Mouse (Mus musculus): ENCODE results near the gene Hsd17b11. TPM values are rescaled to one million over a fixed set of nuclear protein-coding genes. Genes with fewer than 3 reads are reported as not detected.
"Not testable (repeated sequence)": the region's sequence is repeated elsewhere in the genome, so short reads cannot be mapped to it uniquely, and the experiment has no call there.

The Hsd17b11 gene
- polyA plus RNA-seq, 1 experiment: 41.4 TPM

DNA sequence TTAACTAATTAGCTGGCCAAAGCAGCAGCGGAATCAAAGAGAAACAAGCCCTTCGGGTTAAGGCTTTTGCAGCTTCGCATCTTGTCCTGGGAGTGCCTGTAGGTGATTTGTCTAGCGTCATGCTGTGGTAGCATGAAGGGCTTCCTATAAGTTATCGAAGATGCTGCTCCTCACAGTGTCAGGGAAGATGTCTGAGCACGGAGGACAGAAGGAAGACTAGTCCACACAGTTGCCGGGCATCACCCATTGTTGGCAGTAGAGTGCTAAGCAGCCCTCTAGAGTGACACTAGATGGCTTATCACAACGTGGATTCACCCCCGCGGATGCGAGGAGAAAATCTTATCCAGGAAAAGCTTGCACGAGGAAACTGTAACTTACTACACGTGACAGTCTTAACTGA lies 48.9 kb downstream of the Hsd17b11 start:
- Histone ChIP-seq H3K4me1 (ENCODE audit: control insufficient read depth, insufficient read depth, low read length) (no peaks in the 10 kb centered on the region), H3K27ac (ENCODE audit: insufficient read depth, low read length) (no peak overlapping the region), H3K4me3 (ENCODE audit: insufficient read depth, low read length) (no peak overlapping the region)
- TF ChIP-seq POLR2A (IDR thresholded peaks at IDR 0.05; ENCODE audit: extremely low read depth, insufficient read depth, low read length): no peak
- no peak for TF ChIP-seq CTCF (IDR thresholded peaks at IDR 0.05; ENCODE audit: extremely low read depth, insufficient read depth, low read length)

DNA sequence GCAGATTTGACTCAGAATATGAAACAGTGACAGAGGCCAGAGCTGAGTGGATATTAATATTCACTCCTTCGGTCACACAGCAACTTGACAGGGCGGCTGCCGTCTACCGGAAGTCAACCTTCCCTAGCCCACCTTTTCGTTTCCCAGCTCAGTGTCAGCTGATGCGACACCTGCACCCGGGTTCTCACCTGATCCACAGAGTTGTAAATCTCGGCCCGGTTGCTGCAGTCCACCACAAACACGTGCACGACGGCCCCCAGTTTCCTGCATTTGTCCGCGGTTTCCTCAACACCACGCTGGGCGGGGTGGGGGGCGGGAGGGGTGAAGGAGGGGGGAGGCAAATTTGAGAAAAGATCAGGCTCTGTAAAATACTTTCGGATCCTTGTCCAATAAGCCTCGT lies 49.3 kb downstream of the Hsd17b11 start:
- no peak for TF ChIP-seq CTCF (IDR thresholded peaks at IDR 0.05; ENCODE audit: extremely low read depth, insufficient read depth, low read length)
- no peak for TF ChIP-seq POLR2A (IDR thresholded peaks at IDR 0.05; ENCODE audit: extremely low read depth, insufficient read depth, low read length)
- no peak overlapping the region for H3K27ac ChIP-seq (ENCODE audit: insufficient read depth, low read length)
- H3K4me3 ChIP-seq (ENCODE audit: insufficient read depth, low read length): no peak overlapping the region

DNA sequence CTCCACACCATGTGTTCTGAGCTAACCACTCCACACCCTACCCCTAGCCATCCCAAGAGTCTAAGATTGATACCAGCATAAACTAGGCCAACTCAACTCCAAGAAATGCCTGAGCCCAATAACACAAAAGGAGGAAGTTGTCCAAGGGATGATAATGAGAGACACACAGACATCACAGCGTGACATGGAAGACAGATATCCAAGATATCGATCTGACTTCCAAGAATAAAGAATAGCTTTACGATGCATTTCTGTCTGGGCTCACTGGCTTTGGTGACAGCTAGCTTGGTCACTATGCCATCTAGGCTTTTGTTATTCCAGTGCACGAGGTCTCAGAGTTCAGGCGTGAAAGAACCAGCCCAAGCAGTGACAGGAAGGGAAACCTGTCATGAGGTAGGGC lies 50.7 kb downstream of the Hsd17b11 start:
- no peak overlapping the region for H3K4me3 ChIP-seq (ENCODE audit: insufficient read depth, low read length)
- TF ChIP-seq POLR2A (IDR thresholded peaks at IDR 0.05; ENCODE audit: extremely low read depth, insufficient read depth, low read length) (no peak), CTCF (IDR thresholded peaks at IDR 0.05; ENCODE audit: extremely low read depth, insufficient read depth, low read length) (no peak)
- H3K27ac ChIP-seq (ENCODE audit: insufficient read depth, low read length): no peak overlapping the region
- no peaks in the 10 kb centered on the region for H3K4me1 ChIP-seq (ENCODE audit: control insufficient read depth, insufficient read depth, low read length)

More for the DNA sequence above, 49.3 kb downstream of the Hsd17b11 start:
- H3K4me1 ChIP-seq (ENCODE audit: control insufficient read depth, insufficient read depth, low read length): no peaks in the 10 kb centered on the region

DNA sequence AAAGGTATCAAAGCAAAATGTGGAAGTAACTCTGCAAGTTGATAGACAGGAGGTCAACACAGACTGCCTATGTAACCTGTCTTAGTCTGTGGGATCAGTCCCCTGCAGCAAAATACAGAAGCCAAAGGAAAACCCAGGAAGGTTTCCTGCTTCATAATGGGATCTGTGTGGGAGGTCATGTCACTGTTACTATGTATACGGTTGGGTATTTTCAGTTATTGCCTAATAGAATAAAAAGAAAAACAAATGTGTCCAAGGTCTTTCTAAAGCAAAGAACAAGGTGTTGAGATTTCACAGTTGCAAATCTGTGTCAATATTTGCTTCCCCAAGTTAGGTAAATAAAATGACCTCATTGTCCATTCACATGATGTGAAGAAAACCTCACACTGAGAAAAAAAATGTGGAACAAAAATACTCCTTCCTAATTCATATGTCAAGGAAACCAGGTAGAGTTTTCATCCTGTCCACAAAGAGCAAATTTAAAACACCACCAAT lies 58.7 kb downstream of the Hsd17b11 start:
- TF ChIP-seq POLR2A (IDR thresholded peaks at IDR 0.05; ENCODE audit: extremely low read depth, insufficient read depth, low read length): no peak
- TF ChIP-seq CTCF (IDR thresholded peaks at IDR 0.05; ENCODE audit: extremely low read depth, insufficient read depth, low read length): no peak
- H3K4me1 ChIP-seq (ENCODE audit: control insufficient read depth, insufficient read depth, low read length): no peaks in the 10 kb centered on the region
- H3K4me3 ChIP-seq (ENCODE audit: insufficient read depth, low read length): no peak overlapping the region
- H3K27ac ChIP-seq (ENCODE audit: insufficient read depth, low read length): no peak overlapping the region

DNA sequence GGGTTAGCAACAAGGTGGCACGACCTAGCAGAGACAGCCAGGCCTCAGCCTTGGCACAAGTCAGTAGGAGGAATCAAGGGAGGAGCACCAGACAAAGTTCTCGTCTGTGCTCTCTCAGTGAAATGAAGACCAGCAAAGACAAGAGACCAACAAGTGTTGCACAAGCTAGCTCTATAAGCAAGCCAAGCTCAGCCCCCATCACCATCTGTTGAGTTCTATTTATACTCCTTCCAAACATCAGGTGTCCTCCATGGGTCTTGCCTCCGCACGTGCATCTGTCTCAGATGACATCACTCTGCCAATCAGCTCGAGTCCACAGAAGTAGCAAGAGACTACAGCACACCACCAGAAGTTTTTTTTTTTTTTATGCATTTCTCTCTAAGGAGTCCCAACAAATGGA lies 67.1 kb downstream of the Hsd17b11 start:
- H3K4me1 ChIP-seq (ENCODE audit: control insufficient read depth, insufficient read depth, low read length): no peaks in the 10 kb centered on the region
- no peak overlapping the region for H3K27ac ChIP-seq (ENCODE audit: insufficient read depth, low read length)
- TF ChIP-seq CTCF (IDR thresholded peaks at IDR 0.05; ENCODE audit: extremely low read depth, insufficient read depth, low read length) (no peak), POLR2A (IDR thresholded peaks at IDR 0.05; ENCODE audit: extremely low read depth, insufficient read depth, low read length) (no peak)
- no peak overlapping the region for H3K4me3 ChIP-seq (ENCODE audit: insufficient read depth, low read length)

DNA sequence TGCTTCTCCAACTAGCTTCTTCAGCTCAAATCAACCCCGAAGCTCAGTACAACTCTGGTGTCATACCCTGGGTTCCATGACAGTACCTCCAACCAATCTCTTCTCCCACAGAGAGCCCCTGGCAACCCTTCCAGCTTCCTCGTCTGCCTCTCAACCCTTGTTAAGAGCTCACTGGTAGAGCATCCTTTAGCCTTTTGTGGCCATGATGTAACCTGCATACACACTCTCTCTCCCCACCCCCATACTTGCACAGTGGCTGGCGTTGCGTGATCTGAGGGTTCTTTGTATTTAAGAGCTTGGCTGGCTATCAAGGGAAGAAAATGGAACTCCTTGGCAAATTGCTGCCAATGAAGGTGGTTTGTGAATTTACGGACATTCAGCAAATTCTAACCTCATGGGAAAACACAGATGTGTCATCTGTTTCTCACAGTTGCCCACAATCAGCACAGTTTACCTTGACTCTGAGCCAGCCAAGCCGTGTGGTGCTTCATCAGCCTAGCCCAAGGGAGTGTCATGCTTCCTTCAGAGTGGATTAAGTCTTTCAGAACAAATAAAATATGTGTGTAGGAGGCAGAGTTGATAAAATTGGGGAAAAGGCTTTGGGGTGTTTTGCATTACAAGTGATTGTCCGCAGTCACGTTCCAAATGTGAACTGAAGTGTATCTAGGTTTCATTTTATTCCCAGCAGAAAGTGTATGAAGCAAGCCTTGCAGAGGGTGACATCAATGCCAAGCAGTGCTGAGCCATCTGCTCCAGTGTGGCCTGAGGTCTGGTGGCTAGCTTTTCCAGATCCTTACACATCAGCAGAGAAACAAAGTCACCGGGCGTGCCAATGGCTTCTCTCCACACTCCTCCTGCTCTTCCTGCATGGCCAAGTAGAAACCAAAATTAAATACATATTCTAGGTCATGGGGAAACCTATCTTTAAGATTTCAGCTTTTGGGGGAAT lies 68.3 kb downstream of the Hsd17b11 start:
- Histone ChIP-seq H3K27ac (ENCODE audit: insufficient read depth, low read length) (no peak overlapping the region), H3K4me1 (ENCODE audit: control insufficient read depth, insufficient read depth, low read length) (no peaks in the 10 kb centered on the region), H3K4me3 (ENCODE audit: insufficient read depth, low read length) (no peak overlapping the region)
- TF ChIP-seq CTCF (IDR thresholded peaks at IDR 0.05; ENCODE audit: extremely low read depth, insufficient read depth, low read length): no peak
- TF ChIP-seq POLR2A (IDR thresholded peaks at IDR 0.05; ENCODE audit: extremely low read depth, insufficient read depth, low read length): no peak

DNA sequence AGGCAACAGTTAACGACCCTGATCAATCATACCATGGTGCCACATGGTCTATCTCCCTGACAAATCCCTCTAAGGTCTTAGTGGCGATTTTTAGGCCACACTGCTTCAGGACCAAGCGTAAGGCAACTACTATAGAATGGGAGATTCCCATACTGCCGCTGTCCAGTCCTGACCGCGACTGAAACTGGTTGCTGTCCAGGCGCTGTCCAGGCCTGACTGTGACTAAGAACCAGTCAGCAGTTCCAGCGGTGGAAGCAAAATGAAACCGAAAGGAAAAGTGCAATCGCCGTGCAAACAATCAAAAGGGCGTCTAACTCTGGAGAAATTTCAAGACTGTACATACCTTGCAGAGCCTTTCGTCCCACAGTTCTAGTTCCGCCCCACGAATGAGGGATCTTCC lies 71.6 kb downstream of the Hsd17b11 start:
- H3K4me3 ChIP-seq (ENCODE audit: insufficient read depth, low read length); H3K27ac ChIP-seq (ENCODE audit: insufficient read depth, low read length); H3K4me1 ChIP-seq (ENCODE audit: control insufficient read depth, insufficient read depth, low read length): not testable (repeated sequence)

DNA sequence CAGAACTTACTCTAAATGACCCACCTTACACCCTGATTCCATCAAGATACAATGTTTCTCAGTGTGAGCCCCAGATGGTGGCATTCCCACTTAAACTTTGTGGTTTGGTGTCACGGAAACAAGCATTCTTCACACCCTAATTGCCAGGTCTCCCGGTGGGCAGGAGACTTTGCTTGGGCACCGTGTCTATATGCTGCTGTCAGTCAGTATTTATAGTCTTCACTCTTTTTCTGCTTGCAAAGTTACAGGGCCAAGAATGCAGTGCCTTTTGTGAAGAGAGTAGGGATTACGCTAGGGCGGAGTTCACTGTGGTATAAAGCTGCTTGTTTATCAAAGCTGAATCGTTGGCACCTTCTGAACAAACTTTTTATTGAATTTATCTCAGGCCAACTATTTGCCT lies 78.5 kb downstream of the Hsd17b11 start:
- Histone ChIP-seq H3K4me3 (ENCODE audit: insufficient read depth, low read length) (no peak overlapping the region), H3K4me1 (ENCODE audit: control insufficient read depth, insufficient read depth, low read length) (no peaks in the 10 kb centered on the region), H3K27ac (ENCODE audit: insufficient read depth, low read length) (no peak overlapping the region)
- no peak for TF ChIP-seq CTCF (IDR thresholded peaks at IDR 0.05; ENCODE audit: extremely low read depth, insufficient read depth, low read length)
- no peak for TF ChIP-seq POLR2A (IDR thresholded peaks at IDR 0.05; ENCODE audit: extremely low read depth, insufficient read depth, low read length)

DNA sequence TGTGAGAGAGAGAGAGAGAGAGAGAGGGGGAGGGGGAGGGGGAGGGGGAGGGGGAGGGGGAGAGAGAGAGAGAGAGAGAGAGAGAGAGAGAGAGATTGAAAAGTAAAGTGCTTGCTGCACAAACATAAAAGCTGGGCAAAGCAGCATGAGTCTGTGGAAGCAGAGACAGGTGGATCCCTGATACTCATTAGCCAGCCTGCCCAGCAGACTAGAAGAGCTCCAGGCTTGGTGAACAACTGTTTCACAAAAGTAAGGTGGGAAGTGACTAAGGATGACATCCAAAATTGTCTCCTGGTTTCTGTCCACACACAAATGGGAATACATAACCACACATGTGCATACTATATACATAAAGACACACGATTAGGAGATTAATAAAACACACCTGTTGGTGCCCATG lies 81.9 kb downstream of the Hsd17b11 start:
- Histone ChIP-seq H3K4me1 (ENCODE audit: control insufficient read depth, insufficient read depth, low read length) (no peaks in the 10 kb centered on the region), H3K4me3 (ENCODE audit: insufficient read depth, low read length) (no peak overlapping the region), H3K27ac (ENCODE audit: insufficient read depth, low read length) (no peak overlapping the region)
- TF ChIP-seq CTCF (IDR thresholded peaks at IDR 0.05; ENCODE audit: extremely low read depth, insufficient read depth, low read length) (no peak), POLR2A (IDR thresholded peaks at IDR 0.05; ENCODE audit: extremely low read depth, insufficient read depth, low read length) (no peak)

Other genes starting within 250 kb of the Hsd17b11 start
- 27.9 and 28.2 TPM in 2 replicates for gene Klhl8, start 110.7 kb downstream of the Hsd17b11 start, polyA plus RNA-seq (2012; rRNA removed)
- gene Hsd17b13, start 44.5 kb downstream of the Hsd17b11 start, polyA plus RNA-seq (2012; rRNA removed): 0.17 and 0.54 TPM in 2 replicates
- gene Nudt9, start 24.4 kb upstream of the Hsd17b11 start, polyA plus RNA-seq (2012; rRNA removed): 75.7 and 82.3 TPM in 2 replicates
- 0.25 TPM in 1 of 2 replicates, not detected in the other for gene Gm17660, start 55.7 kb upstream of the Hsd17b11 start, polyA plus RNA-seq (2012; rRNA removed)
- gene Sparcl1, start 91.8 kb upstream of the Hsd17b11 start, polyA plus RNA-seq (2012; rRNA removed): 1,820 and 1,861 TPM in 2 replicates
- gene Dspp, start 148.8 kb upstream of the Hsd17b11 start, polyA plus RNA-seq (2012; rRNA removed): 0.02 TPM in 1 of 2 replicates, not detected in the other
- 3.5 and 3.7 TPM in 2 replicates for gene Dmp1, start 180.7 kb upstream of the Hsd17b11 start, polyA plus RNA-seq (2012; rRNA removed)